Mouse (Mus musculus) kidney, embryonic 15.5 days (tissue): ENCODE data around the gene Rgr. TPM values are rescaled to one million over a fixed set of nuclear protein-coding genes. Genes with fewer than 3 reads are reported as not detected.
"Not testable (repeated sequence)": the region's sequence is repeated elsewhere in the genome, so short reads cannot be mapped to it uniquely, and the experiment has no call there.

Experiments
- ATAC-seq: fragments of 200-750 bp; cut with Nextera tagmentation; replicated peaks from 2 replicates; pipeline ENCODE4 v1.8.0; 2017; ENCODE audit warnings: moderate TSS enrichment; ENCODE audit not compliant: low FRiP score
- H3K27ac ChIP-seq: fragments of 300-500 bp; sonication (generic); 2 replicates; pipeline ENCODE4 v1.5.1; 2015; ENCODE audit warnings: mild to moderate bottlenecking, inconsistent platforms
- H3K27me3 ChIP-seq: fragments of 300-500 bp; sonication (generic); 2 replicates; pipeline ENCODE4 v1.6.1; 2015; ENCODE audit warnings: inconsistent platforms
- H3K36me3 ChIP-seq: fragments of 300-500 bp; sonication (generic); 2 replicates; pipeline ENCODE4 v1.6.1; 2015; ENCODE audit warnings: inconsistent platforms
- H3K4me1 ChIP-seq: fragments of 300-500 bp; sonication (generic); 2 replicates; pipeline ENCODE4 v1.6.1; 2015; ENCODE audit warnings: inconsistent platforms
- H3K4me2 ChIP-seq: fragments of 300-500 bp; sonication (generic); 2 replicates; pipeline ENCODE4 v1.6.1; 2015; ENCODE audit warnings: moderate library complexity, mild to moderate bottlenecking, inconsistent platforms
- H3K4me3 ChIP-seq: fragments of 300-500 bp; sonication (generic); replicated peaks from 2 replicates; pipeline ENCODE4 v1.5.1; 2015; ENCODE audit warnings: mild to moderate bottlenecking, inconsistent platforms
- H3K9ac ChIP-seq: fragments of 300-500 bp; sonication (generic); 2 replicates; pipeline ENCODE4 v1.6.1; 2015; ENCODE audit warnings: mild to moderate bottlenecking, inconsistent platforms
- H3K9me3 ChIP-seq: fragments of 300-500 bp; sonication (generic); replicated peaks from 2 replicates; pipeline ENCODE4 v1.6.1; 2016; ENCODE audit warnings: inconsistent platforms
- WGBS: fragments of 180-500 bp; shearing (Covaris S2); methylation state at CpG from one replicate; pipeline ENCODE4 v1.1.7; 2015; ENCODE audit warnings: mixed read lengths; 5-methylcytosine and 5-hydroxymethylcytosine counted together
- polyA plus RNA-seq: library from polyadenylated mRNA; unstranded; fragments of >200 nt; fragmentation: Nextera tagmentation; extraction: Ambion mirVana; gene quantifications from 2 replicates; pipeline ENCODE4 v1.2.1, GENCODE M21; 2015

Gene Rgr
- polyA plus RNA-seq, 1 experiment from 2014 or later, result not detected

DNA sequence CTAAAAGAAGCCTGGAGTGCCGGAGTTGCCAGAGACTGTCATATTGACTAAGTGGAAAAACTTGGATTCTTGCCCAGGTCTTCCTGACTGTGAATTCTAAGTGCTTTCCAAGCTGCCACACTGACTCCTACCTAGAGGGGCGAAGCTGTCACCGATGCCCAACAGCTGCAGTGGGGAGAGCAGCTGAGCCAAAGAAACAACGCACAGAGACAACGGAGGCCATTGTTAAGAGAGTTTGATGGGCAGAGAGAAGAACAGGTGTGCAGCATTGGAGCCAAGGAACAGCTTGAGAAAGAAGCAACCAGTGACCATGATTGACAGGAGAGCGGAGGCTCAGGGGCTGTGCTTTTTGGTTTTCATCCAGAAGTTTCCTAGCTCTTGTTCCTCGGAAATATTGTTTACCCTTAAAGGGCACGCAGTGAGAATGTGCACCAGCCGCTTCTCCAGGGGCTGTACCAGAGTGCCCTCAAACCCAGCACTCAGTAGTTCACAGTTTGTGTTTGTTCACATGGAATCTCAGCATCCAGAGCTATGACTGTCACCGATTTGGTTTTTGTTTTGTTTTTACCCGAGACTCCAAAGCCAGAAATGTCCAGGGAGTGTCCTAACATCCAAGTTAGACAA lies 16.2 kb downstream of the Rgr start:
- H3K4me2 ChIP-seq, result no peak overlapping the region
- H3K9ac ChIP-seq, result no peak overlapping the region
- no peak for ATAC-seq
- H3K27ac ChIP-seq, result no peak overlapping the region
- H3K4me1 ChIP-seq, result no peaks in the 10 kb centered on the region
- no peaks in the 10 kb centered on the region for H3K9me3 ChIP-seq
- WGBS, result 81% methylated on average over 11 of the region's 11 CpGs
- no peak overlapping the region for H3K4me3 ChIP-seq
- no peaks in the 10 kb centered on the region for H3K36me3 ChIP-seq
- no peaks in the 10 kb centered on the region for H3K27me3 ChIP-seq

DNA sequence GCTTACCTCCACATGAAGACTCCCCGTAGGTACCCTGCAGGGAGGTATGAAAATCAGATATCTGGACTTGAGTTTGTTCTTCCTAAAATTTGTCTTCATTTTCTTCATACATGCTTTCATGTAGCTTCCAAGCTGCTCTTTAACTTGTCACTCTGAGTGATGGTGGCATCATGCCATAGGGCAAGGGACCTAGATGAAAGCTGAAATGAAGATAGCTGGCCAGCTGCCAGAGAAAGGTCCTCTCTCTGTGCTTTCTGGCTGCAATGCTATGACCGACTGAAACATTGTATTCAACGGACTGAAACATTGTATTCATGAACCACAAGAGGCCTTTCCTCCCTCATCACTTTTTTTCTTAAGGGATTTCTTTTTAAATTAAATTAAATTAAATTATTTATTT lies 20.2 kb downstream of the Rgr start:
- H3K4me3 ChIP-seq, result no peak overlapping the region
- H3K27me3 ChIP-seq, result no peaks in the 10 kb centered on the region
- WGBS, result 87% methylated on average over 3 of the region's 3 CpGs
- no peaks in the 10 kb centered on the region for H3K36me3 ChIP-seq
- H3K4me2 ChIP-seq, result no peak overlapping the region
- no peaks in the 10 kb centered on the region for H3K4me1 ChIP-seq
- H3K27ac ChIP-seq, result no peak overlapping the region
- H3K9ac ChIP-seq, result no peak overlapping the region
- no peaks in the 10 kb centered on the region for H3K9me3 ChIP-seq
- no peak for ATAC-seq

DNA sequence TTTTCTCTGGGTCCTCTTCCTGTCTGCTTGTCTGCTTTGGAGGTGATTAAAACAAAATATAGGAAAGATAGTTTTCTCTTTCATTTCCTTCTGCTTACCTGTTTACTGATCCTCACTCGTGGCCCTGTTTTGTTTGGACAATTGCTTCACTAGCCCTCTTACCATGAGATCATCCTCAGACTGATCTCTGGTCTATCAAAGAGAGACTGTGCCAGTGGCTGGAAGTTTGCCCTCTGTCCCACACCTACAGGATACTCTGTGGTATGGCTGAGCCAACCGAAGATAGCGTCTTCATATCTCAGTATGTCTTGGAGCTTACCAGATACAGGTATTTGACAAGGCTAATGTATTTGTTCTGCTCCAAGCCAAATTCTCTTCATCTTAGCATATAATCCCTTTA lies 20.8 kb downstream of the Rgr start:
- H3K4me2 ChIP-seq, result no peak overlapping the region
- H3K36me3 ChIP-seq, result no peaks in the 10 kb centered on the region
- no peak for ATAC-seq
- H3K9me3 ChIP-seq, result no peaks in the 10 kb centered on the region
- H3K27ac ChIP-seq, result no peak overlapping the region
- no peaks in the 10 kb centered on the region for H3K27me3 ChIP-seq
- no peak overlapping the region for H3K9ac ChIP-seq
- WGBS, result 95% methylated on average over 3 of the region's 3 CpGs
- H3K4me1 ChIP-seq, result no peaks in the 10 kb centered on the region
- no peak overlapping the region for H3K4me3 ChIP-seq

DNA sequence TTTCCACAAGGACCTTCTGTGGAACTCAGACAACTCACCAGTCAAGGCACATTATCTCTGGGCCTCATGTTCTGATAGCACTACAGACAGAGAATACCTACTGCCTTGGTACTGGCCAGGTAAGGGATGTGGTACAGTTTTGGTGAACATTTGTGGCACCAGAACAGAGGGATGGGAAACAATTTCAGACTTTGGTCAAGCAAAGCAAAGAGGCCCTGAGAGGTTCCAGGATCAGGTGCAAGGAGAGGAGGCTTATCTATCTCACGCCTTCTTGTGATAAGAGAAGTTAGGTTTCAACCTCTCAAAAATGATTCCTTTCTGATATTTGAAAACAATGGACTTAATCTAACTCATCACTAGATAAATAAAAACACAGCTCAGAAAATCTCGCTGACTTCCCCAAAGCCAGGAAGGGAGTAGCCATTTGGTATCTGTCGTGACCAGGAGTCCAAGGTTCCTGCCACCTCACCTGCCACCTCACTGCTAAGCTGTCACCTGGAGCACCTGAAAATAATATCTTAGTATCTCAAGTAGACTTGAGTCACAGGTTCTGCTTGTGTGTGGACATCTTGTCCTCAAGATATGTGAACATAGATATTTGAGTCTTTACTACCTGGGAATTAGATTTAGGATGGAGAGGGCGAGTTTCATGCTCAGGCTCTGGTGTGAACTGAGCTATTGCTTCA lies 21.4 kb downstream of the Rgr start:
- WGBS, result 80% methylated on average over 4 of the region's 4 CpGs

DNA sequence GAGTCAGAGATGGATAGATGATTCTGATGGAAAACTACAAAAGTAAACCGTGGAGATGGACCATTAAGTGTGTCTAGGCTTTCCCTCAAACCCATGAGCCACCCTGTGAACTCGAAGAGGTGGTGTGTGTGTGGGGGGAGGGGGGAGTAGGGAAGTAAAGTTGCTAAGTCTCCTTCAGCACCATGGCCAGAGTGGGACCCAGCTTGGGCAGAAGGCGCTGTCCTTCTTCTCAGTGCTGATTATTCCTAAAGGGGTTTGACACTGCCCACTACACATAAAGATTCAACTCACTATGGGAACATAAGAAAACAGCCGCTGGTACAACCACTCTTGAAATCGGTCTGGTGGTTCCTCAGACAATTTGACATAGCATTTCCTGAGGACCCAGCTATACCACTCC lies 32.9 kb downstream of the Rgr start:
- H3K4me2 ChIP-seq, result no peak overlapping the region
- no peak overlapping the region for H3K27ac ChIP-seq
- H3K9me3 ChIP-seq, result no peaks in the 10 kb centered on the region
- H3K4me3 ChIP-seq, result no peak overlapping the region
- no peak; the same call in 1 of the 2 replicates for ATAC-seq
- H3K27me3 ChIP-seq, result no peaks in the 10 kb centered on the region
- H3K36me3 ChIP-seq, result no peaks in the 10 kb centered on the region
- no peaks in the 10 kb centered on the region for H3K4me1 ChIP-seq
- no peak overlapping the region for H3K9ac ChIP-seq
- 32% methylated on average over 5 of the region's 5 CpGs for WGBS

More for the DNA sequence above, 21.4 kb downstream of the Rgr start:
- no peaks in the 10 kb centered on the region for H3K36me3 ChIP-seq
- no peak overlapping the region for H3K9ac ChIP-seq
- H3K4me1 ChIP-seq, result no peaks in the 10 kb centered on the region
- no peak for ATAC-seq
- H3K4me2 ChIP-seq, result no peak overlapping the region
- no peak overlapping the region for H3K27ac ChIP-seq
- no peaks in the 10 kb centered on the region for H3K27me3 ChIP-seq
- no peak overlapping the region for H3K4me3 ChIP-seq
- no peaks in the 10 kb centered on the region for H3K9me3 ChIP-seq

DNA sequence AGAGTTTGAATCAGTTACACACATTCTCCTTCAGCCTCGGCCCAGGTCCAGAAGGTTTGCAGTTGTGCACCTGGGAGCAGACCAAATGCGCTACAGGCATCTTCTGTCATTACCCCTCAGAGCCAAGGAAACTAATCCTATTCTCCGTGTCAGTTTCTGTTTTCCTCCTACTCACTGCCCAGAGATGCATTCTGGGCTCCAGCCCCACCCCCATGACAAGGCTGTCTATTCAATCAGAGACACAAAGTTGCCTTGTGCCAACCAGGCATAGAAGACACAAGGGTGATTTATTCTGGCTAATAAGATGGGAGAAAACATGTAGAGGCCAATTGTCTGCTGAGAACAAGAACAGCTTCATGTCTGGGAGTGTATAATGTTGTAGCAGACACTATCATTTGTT lies 35.1 kb downstream of the Rgr start:
- no peak overlapping the region for H3K9ac ChIP-seq
- no peak for ATAC-seq
- 50% methylated on average over 3 of the region's 3 CpGs for WGBS

DNA sequence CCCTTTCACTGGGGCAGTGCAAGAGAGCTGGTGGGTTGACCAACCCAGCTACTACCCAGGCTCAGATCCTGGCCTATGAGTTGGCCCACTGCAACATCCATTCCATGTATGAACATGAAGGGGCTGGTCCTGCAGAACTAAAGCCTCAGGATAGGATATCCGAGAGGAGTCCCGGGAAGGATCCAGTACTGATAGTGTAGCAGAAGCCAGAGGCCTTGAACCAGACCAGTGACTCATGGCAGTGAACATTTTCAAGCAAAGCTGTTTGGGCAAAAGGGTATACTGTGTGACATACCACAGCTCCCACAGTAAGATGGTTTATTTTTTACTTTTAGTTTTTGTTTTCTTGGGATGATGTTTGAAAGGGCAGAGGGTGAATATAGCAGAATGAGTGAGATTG lies 39.1 kb downstream of the Rgr start:
- no peak overlapping the region for H3K27ac ChIP-seq
- no peaks in the 10 kb centered on the region for H3K27me3 ChIP-seq
- H3K4me2 ChIP-seq, result no peak overlapping the region
- 85% methylated on average over 2 of the region's 2 CpGs for WGBS
- no peak for ATAC-seq
- H3K36me3 ChIP-seq, result no peaks in the 10 kb centered on the region
- H3K4me1 ChIP-seq, result no peaks in the 10 kb centered on the region
- H3K4me3 ChIP-seq, result no peak overlapping the region
- no peak overlapping the region for H3K9ac ChIP-seq
- no peaks in the 10 kb centered on the region for H3K9me3 ChIP-seq

More for the DNA sequence above, 35.1 kb downstream of the Rgr start:
- Histone ChIP-seq H3K9me3 (no peaks in the 10 kb centered on the region), H3K27me3 (no peaks in the 10 kb centered on the region), H3K4me3 (no peak overlapping the region), H3K36me3 (no peaks in the 10 kb centered on the region), H3K4me1 (no peaks in the 10 kb centered on the region), H3K27ac (no peak overlapping the region), H3K4me2 (no peak overlapping the region)

DNA sequence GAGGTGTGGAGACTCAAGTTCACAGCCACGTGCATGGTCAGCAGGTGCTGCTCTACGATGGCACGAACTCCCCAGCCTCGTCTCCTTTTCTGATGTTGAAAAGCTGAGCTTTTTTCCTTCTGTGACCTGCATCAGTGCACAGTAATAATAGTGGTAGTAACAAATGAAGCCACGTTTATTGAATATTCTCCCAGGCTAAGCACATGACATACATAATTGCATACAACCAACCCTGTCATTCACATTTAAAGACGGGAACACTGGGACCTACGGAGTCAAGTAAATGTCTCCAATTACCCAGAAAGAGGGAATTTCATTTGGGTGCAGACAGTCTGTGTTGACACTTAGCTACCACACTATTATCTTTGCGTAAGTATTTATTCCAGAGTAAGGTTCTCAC lies 42.3 kb downstream of the Rgr start:
- 76% methylated on average over 8 of the region's 8 CpGs for WGBS
- no peak overlapping the region for H3K4me3 ChIP-seq
- no peak overlapping the region for H3K9ac ChIP-seq
- H3K9me3 ChIP-seq, result no peaks in the 10 kb centered on the region
- ATAC-seq, result no peak
- H3K27ac ChIP-seq, result no peak overlapping the region
- H3K36me3 ChIP-seq, result no peaks in the 10 kb centered on the region
- no peak overlapping the region for H3K4me2 ChIP-seq
- H3K4me1 ChIP-seq, result no peaks in the 10 kb centered on the region
- H3K27me3 ChIP-seq, result no peaks in the 10 kb centered on the region

DNA sequence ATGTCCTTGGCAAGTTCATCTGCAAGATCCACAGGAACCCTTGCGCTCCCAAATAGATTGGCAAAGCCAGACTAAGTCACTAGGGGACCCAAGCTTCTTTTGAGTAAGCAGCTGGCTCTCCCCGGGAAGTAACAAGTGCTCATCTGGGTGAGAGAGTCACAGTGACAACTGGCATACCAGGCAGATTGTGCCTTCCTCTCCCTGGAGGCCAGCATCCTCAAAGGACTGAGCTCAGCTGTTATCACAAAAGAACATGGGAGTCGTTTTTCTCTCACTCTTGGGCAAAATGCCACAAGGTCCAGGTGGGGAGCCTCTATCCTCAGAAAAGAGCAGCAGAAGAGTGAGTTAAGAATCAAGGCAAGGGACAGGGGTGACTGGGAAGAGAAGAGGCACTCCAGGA lies 42.9 kb downstream of the Rgr start:
- Histone ChIP-seq H3K4me3 (no peak overlapping the region), H3K4me2 (no peak overlapping the region), H3K27me3 (no peaks in the 10 kb centered on the region), H3K9ac (no peak overlapping the region), H3K4me1 (no peaks in the 10 kb centered on the region), H3K27ac (no peak overlapping the region), H3K9me3 (no peaks in the 10 kb centered on the region), H3K36me3 (no peaks in the 10 kb centered on the region)
- ATAC-seq, result no peak
- WGBS, result 38% methylated on average over 3 of the region's 3 CpGs

DNA sequence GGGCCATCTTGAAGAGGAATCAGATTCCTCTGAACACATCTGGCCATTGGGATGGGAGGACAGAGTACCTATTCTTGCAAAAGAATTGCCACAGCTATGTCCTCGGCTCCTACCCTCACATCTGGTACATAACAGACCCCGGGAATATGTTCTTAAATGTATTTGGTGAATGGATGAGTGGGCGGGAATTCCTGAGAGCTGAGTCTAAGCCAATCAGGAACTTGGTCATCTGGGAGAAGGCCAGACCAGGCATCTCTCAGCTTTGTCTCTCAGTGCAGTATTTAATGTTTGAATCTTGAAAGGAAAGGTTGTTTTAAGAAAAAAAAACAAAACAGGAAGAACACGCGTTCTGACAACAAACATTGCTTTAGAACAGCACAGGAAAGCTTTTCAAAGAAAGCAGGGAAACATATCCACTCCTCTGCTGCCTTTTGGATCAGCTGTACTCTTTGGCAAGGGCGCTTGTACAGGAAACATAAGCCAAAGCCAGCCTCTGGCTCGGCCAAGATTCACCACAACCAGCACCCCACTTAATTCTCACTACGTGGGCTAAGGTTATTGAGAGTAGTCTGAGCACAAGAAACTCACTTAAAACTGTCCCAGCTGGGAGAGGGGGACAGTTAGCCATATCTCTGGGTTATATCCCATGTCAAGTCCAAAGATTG lies 45.2 kb downstream of the Rgr start:
- Histone ChIP-seq H3K9me3 (no peaks in the 10 kb centered on the region), H3K9ac (no peak overlapping the region), H3K4me2 (no peak overlapping the region), H3K4me3 (no peak overlapping the region), H3K36me3 (no peaks in the 10 kb centered on the region), H3K4me1 (no peaks in the 10 kb centered on the region), H3K27ac (no peak overlapping the region), H3K27me3 (no peaks in the 10 kb centered on the region)
- WGBS, result 78% methylated on average over 8 of the region's 8 CpGs
- ATAC-seq, result no peak

DNA sequence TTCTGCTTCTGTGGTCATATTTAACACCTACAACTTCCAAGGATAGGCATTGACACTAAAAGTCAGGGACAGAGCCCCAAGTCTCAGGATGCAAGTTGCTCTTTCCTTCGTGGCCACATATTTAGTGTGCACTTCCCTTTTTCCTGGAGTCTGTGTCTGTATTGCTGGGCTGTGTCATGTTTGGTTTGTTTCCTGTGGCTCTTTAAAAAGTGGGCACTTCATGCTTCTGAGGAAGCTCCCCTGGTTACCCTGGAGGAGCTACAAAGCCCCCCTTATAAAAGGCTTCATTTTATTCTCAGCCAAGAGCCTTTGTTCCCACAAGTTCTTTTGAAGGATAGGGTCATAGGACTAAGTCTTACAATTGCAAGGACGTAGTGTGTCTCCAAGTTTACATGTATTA lies 45.9 kb downstream of the Rgr start:
- no peaks in the 10 kb centered on the region for H3K9me3 ChIP-seq
- H3K4me2 ChIP-seq, result no peak overlapping the region
- H3K36me3 ChIP-seq, result no peaks in the 10 kb centered on the region
- no peak overlapping the region for H3K4me3 ChIP-seq
- H3K27me3 ChIP-seq, result no peaks in the 10 kb centered on the region
- H3K27ac ChIP-seq, result no peak overlapping the region
- 89% methylated on average over 2 of the region's 2 CpGs for WGBS
- no peaks in the 10 kb centered on the region for H3K4me1 ChIP-seq
- no peak for ATAC-seq
- no peak overlapping the region for H3K9ac ChIP-seq

DNA sequence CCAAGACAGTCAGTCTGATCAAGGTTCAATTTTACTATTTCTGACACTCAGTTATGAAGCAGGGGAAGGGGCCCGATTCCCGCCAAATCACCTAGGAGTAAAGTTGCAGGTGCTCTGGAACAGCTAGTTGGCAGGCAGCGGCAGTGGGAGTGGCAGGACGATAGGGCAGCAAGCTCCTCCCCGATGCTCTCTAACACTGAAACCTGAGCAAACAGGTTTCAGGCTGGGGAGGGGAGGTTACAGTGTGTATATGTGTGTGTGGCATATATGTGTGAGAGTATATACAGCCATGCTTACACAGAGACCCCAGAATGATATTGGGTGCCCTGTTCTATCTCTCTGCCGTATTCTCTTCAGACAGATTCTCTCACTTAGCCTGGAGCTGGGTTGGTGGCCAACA lies 48.0 kb downstream of the Rgr start:
- H3K27me3 ChIP-seq, H3K9me3 ChIP-seq, H3K9ac ChIP-seq, ATAC-seq, H3K4me3 ChIP-seq, H3K27ac ChIP-seq, H3K36me3 ChIP-seq, H3K4me2 ChIP-seq, H3K4me1 ChIP-seq: not testable (repeated sequence)
- 81% methylated on average over 6 of the region's 6 CpGs for WGBS
